Mouse (Mus musculus) hindlimb bud, embryonic 11.5 days (tissue): ENCODE data around the gene Hao1.

Experiments used
- DNase-seq: peaks from one replicate; pipeline ENCODE4 v3.0.0-alpha.2; 2012; ENCODE audit warnings: low read depth, low spot score; ENCODE audit errors: extremely low spot score

The Hao1 gene

GRCm38 (mm10) chr2:134554221-134554727, at the start of gene Hao1:
Gene Hao1 (minus strand): TSS chr2:134554368.
- DNase-seq = no peak

GRCm38 (mm10) chr2:134591081-134591694, 37.0 kb upstream of the Hao1 start:
- no peak for DNase-seq

- no peak for DNase-seq
These were observed 31.1 kb upstream of the Hao1 start for GRCm38 (mm10) chr2:134585243-134585642.

- no peak for DNase-seq
These were observed 5.3 kb upstream of the Hao1 start for GRCm38 (mm10) chr2:134559422-134559821.

- DNase-seq = no peak
These were observed 1.8 kb downstream of the Hao1 start for GRCm38 (mm10) chr2:134552358-134552757.

GRCm38 (mm10) chr2:134549770-134550169, 4.4 kb downstream of the Hao1 start:
- no peak for DNase-seq

- DNase-seq = no peak
These were observed 9.1 kb downstream of the Hao1 start for GRCm38 (mm10) chr2:134545116-134545515.

GRCm38 (mm10) chr2:134544321-134545065, 9.7 kb downstream of the Hao1 start:
- no peak for DNase-seq

GRCm38 (mm10) chr2:134543501-134543900, 10.7 kb downstream of the Hao1 start:
- DNase-seq = no peak

- DNase-seq = no peak
These were observed 13.1 kb downstream of the Hao1 start for GRCm38 (mm10) chr2:134541019-134541418.

GRCm38 (mm10) chr2:134538451-134538850, 15.7 kb downstream of the Hao1 start:
- no peak for DNase-seq

GRCm38 (mm10) chr2:134528122-134528810, 25.9 kb downstream of the Hao1 start:
- no peak for DNase-seq

- no peak for DNase-seq
These were observed 26.6 kb downstream of the Hao1 start for GRCm38 (mm10) chr2:134527419-134528114.

- DNase-seq = no peak
These were observed 36.1 kb downstream of the Hao1 start for GRCm38 (mm10) chr2:134518042-134518441.

- DNase-seq = no peak
These were observed 54.4 kb downstream of the Hao1 start for GRCm38 (mm10) chr2:134499777-134500176.

GRCm38 (mm10) chr2:134498450-134498849, 55.7 kb downstream of the Hao1 start:
- DNase-seq = no peak

GRCm38 (mm10) chr2:134488671-134489070, 65.5 kb downstream of the Hao1 start:
- DNase-seq = no peak

GRCm38 (mm10) chr2:134486055-134486834, 67.9 kb downstream of the Hao1 start:
- DNase-seq = no peak

GRCm38 (mm10) chr2:134482683-134483082, 71.5 kb downstream of the Hao1 start:
- DNase-seq = peak; percentile 20

GRCm38 (mm10) chr2:134481759-134482158, 72.4 kb downstream of the Hao1 start:
- DNase-seq = peak; percentile 52
